Mouse (Mus musculus): Measurements from ENCODE around the gene Itgb2.

Gene Itgb2

GRCm38 (mm10) chr10:77536727-77537126 lies 6.7 kb downstream of the Itgb2 start:
- H3K36me3 ChIP-seq (ENCODE audit: insufficient read depth, low read length): no peaks in the 10 kb centered on the region
- peaks cover 5% of the 10 kb centered on the region; the same call in 1 of the 2 replicates for H3K4me1 ChIP-seq (replicated peaks; ENCODE audit: low read depth, low read length)
- H3K4me3 ChIP-seq (replicated peaks; ENCODE audit: low read length): no peak overlapping the region
- peaks cover 8% of the 10 kb centered on the region; the same call in 1 of the 2 replicates for H3K9me3 ChIP-seq (ENCODE audit: low read length)
- TF ChIP-seq POU5F1 (IDR thresholded peaks at IDR 0.05; ENCODE audit: borderline replicate concordance, low read length) (no peak), CTCF (conservative IDR thresholded peaks at IDR 0.05; ENCODE audit: low read length) (no peak), NANOG (IDR thresholded peaks at IDR 0.05; ENCODE audit: borderline replicate concordance, low read length) (no peak)
- H3K27me3 ChIP-seq (ENCODE audit: insufficient read depth, low read length): no peaks in the 10 kb centered on the region

- H3K9me3 ChIP-seq (ENCODE audit: low read length): peaks cover 2% of the 10 kb centered on the region; the same call in 1 of the 2 replicates
- no peak overlapping the region for H3K4me3 ChIP-seq (replicated peaks; ENCODE audit: low read length)
- no peaks in the 10 kb centered on the region for H3K27me3 ChIP-seq (ENCODE audit: insufficient read depth, low read length)
- peaks cover 5% of the 10 kb centered on the region; the same call in 1 of the 2 replicates for H3K4me1 ChIP-seq (replicated peaks; ENCODE audit: low read depth, low read length)
- no peaks in the 10 kb centered on the region for H3K36me3 ChIP-seq (ENCODE audit: insufficient read depth, low read length)
- TF ChIP-seq POU5F1 (IDR thresholded peaks at IDR 0.05; ENCODE audit: borderline replicate concordance, low read length) (no peak), CTCF (conservative IDR thresholded peaks at IDR 0.05; ENCODE audit: low read length) (no peak), NANOG (IDR thresholded peaks at IDR 0.05; ENCODE audit: borderline replicate concordance, low read length) (no peak)
Observed at GRCm38 (mm10) chr10:77537215-77538209, 7.5 kb downstream of the Itgb2 start.

DNA sequence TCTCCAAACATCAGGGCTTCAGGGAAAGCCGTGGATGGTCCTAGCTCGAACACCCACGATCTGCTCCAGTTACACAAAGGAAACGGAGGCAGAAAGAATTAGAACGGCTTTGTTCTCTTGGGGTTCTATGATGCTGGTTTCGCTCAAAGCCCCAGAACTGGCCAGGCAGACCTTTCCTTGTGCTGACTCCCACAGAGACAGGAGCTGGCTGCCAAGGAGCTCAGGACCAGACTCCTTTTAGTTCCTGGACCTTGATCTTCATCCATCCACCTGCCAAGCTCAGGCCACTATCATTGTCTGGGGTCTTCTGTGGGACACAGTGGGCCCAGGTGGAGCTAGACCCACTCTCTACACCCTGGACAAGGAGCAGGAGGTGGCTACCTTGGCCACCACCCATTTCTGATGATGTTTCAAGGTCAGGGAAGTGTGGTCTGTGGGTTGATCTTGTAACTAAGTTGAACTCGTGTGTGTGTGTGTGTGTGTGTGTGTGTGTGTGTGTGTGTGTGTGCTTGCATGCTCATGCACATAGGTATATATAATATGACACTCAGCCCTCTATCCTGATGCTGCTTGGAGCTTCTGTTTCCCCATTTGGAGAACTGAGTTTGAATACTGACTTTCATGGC lies 9.4 kb downstream of the Itgb2 start:
- H3K27me3 ChIP-seq (ENCODE audit: insufficient read depth, low read length): no peaks in the 10 kb centered on the region
- no peak for TF ChIP-seq CTCF (conservative IDR thresholded peaks at IDR 0.05; ENCODE audit: low read length)
- no peak for TF ChIP-seq POU5F1 (IDR thresholded peaks at IDR 0.05; ENCODE audit: borderline replicate concordance, low read length)
- TF ChIP-seq NANOG (IDR thresholded peaks at IDR 0.05; ENCODE audit: borderline replicate concordance, low read length): no peak
- H3K4me3 ChIP-seq (replicated peaks; ENCODE audit: low read length): no peak overlapping the region
- H3K36me3 ChIP-seq (ENCODE audit: insufficient read depth, low read length): no peaks in the 10 kb centered on the region
- no peaks in the 10 kb centered on the region for H3K9me3 ChIP-seq (ENCODE audit: low read length)
- peaks cover 5% of the 10 kb centered on the region; the same call in 1 of the 2 replicates for H3K4me1 ChIP-seq (replicated peaks; ENCODE audit: low read depth, low read length)

DNA sequence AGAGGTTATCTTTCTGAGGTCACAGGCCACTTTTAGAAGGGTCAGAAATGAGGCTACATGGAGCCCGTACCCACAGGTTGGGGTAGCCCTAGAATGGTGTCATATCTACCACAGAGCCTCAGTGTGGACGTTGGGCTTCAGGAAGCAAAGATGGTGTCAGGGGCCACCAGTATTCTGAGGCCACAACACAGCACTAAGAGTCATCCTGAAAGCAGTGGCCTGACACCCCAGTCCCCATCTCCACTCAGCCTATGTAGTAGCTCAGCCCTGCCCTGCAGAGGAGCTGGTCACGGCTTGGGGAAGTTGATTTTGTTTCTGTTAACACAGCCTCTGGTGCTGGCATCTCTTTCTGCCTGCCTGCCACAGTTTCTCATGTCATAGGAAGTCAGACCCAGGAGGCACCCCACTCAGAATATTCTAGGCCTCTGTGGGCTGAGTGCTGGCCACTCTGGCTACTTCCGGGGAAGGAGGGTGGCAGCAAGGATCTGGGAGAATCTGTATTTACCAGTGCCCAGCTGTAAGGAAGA lies 10.6 kb downstream of the Itgb2 start:
- Histone ChIP-seq H3K4me3 (replicated peaks; ENCODE audit: low read length) (no peak overlapping the region), H3K36me3 (ENCODE audit: insufficient read depth, low read length) (no peaks in the 10 kb centered on the region), H3K27me3 (ENCODE audit: insufficient read depth, low read length) (no peaks in the 10 kb centered on the region), H3K4me1 (replicated peaks; ENCODE audit: low read depth, low read length) (peaks cover 5% of the 10 kb centered on the region; the same call in 1 of the 2 replicates), H3K9me3 (ENCODE audit: low read length) (no peaks in the 10 kb centered on the region)
- TF ChIP-seq CTCF (conservative IDR thresholded peaks at IDR 0.05; ENCODE audit: low read length): no peak

DNA sequence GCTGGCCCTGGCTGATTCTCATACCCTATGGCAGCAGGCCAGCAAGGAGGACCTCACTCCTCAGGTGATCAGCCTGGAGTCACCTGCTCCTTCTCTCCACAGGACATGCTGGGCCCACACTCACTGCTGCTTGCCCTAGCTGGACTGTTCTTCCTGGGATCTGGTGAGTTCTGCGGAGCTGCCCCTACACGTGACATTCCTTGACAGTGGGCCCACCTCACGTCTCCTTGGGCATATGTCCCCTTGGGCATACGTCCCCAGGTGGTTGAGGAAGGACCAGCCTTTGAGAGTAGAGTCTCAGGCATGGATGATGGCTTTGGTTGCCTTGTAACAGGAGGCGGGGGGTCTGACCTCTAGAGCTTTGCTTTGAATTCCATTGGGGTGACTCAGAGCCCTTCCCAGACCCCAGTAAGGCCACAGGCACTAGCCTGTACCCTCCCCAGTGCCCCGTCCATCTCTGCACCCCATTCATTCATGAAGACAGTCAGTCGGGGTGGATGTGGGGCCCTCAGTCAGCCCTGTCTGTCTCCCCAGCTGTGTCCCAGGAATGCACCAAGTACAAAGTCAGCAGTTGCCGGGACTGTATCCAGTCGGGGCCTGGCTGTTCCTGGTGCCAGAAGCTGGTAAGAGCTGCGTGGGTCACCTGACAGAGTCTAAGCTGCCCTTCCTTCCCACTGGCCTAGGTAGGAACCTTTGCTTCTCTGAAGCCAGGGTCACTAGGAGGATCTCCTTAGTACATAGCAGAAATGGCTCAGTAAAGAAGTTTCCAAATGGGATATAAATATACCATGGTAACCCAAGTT lies 12.0 kb downstream of the Itgb2 start:
- Histone ChIP-seq H3K9me3 (ENCODE audit: low read length) (no peaks in the 10 kb centered on the region), H3K4me1 (replicated peaks; ENCODE audit: low read depth, low read length) (peaks cover 3% of the 10 kb centered on the region; the same call in 1 of the 2 replicates), H3K4me3 (replicated peaks; ENCODE audit: low read length) (no peak overlapping the region), H3K36me3 (ENCODE audit: insufficient read depth, low read length) (no peaks in the 10 kb centered on the region), H3K27me3 (ENCODE audit: insufficient read depth, low read length) (peaks cover 3% of the 10 kb centered on the region; the same call in 1 of the 2 replicates)
- TF ChIP-seq POU5F1 (IDR thresholded peaks at IDR 0.05; ENCODE audit: borderline replicate concordance, low read length) (no peak), NANOG (IDR thresholded peaks at IDR 0.05; ENCODE audit: borderline replicate concordance, low read length) (no peak)

GRCm38 (mm10) chr10:77543226-77543625 lies 13.2 kb downstream of the Itgb2 start:
- Histone ChIP-seq H3K27me3 (ENCODE audit: insufficient read depth, low read length) (peaks cover 5% of the 10 kb centered on the region; the same call in 1 of the 2 replicates), H3K4me1 (replicated peaks; ENCODE audit: low read depth, low read length) (peaks cover 5% of the 10 kb centered on the region; the same call in 1 of the 2 replicates), H3K4me3 (replicated peaks; ENCODE audit: low read length) (no peak overlapping the region), H3K36me3 (ENCODE audit: insufficient read depth, low read length) (no peaks in the 10 kb centered on the region), H3K9me3 (ENCODE audit: low read length) (no peaks in the 10 kb centered on the region)
- no peak for TF ChIP-seq NANOG (IDR thresholded peaks at IDR 0.05; ENCODE audit: borderline replicate concordance, low read length)
- peak; percentile 63 for TF ChIP-seq CTCF (conservative IDR thresholded peaks at IDR 0.05; ENCODE audit: low read length)
- no peak for TF ChIP-seq POU5F1 (IDR thresholded peaks at IDR 0.05; ENCODE audit: borderline replicate concordance, low read length)

DNA sequence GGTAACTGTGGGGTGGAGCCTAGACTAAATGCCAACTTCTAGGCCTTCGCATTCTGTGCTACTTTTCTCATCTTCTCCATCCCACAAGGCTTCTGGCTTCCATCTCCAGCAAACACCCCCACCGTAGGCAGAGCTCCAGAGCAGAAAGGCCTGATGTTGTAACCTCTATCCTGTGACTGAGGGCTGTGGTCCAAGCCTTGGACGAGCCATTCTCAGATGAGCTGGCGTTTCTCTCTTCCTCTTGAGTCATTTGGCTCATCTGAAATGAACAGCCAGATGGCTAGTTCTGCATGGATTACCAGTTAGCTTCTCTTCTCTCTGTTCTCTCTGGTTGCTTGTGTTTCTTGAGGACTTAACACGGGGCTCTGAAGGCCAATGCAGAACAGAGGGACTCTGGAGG lies 14.9 kb downstream of the Itgb2 start:
- TF ChIP-seq CTCF (conservative IDR thresholded peaks at IDR 0.05; ENCODE audit: low read length): no peak
- no peak for TF ChIP-seq NANOG (IDR thresholded peaks at IDR 0.05; ENCODE audit: borderline replicate concordance, low read length)
- no peak for TF ChIP-seq POU5F1 (IDR thresholded peaks at IDR 0.05; ENCODE audit: borderline replicate concordance, low read length)
- Histone ChIP-seq H3K4me3 (replicated peaks; ENCODE audit: low read length) (no peak overlapping the region), H3K36me3 (ENCODE audit: insufficient read depth, low read length) (no peaks in the 10 kb centered on the region), H3K4me1 (replicated peaks; ENCODE audit: low read depth, low read length) (peaks cover 5% of the 10 kb centered on the region; the same call in 1 of the 2 replicates), H3K27me3 (ENCODE audit: insufficient read depth, low read length) (peaks cover 5% of the 10 kb centered on the region; the same call in 1 of the 2 replicates), H3K9me3 (ENCODE audit: low read length) (no peaks in the 10 kb centered on the region)

Measured in E14TG2a.4 (cell line).